Mouse (Mus musculus): Measurements from ENCODE around the gene Kctd15. TPM values are rescaled to one million over a fixed set of nuclear protein-coding genes. Genes with fewer than 3 reads are reported as not detected.

Gene Kctd15
- polyA plus RNA-seq, 1 experiment from 2014 or later = 4.9 TPM

DNA sequence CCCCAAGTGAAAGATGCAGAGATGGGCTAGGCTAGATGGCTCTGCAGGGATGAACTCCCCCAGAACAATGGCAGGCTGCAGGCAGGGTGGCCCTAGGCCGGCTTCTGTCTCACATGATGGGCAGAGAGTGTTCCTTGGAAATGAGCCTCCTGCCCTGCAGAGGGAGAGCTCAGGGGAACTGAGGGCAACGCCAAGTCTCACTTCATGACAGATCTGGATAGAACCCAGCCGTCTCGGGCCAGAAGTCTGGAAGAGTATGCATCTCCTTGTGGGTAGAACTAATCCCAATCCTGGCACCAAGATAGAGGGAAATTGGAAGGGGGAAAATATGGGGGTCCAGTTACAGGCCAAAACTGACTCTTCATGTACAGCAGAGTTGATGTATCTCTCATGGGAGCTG lies 36.5 kb upstream of the Kctd15 start:
- Histone ChIP-seq H3K27me3 (replicated peaks; ENCODE audit: control insufficient read depth, insufficient read depth, low read length) (no peaks in the 10 kb centered on the region), H3K4me1 (replicated peaks; ENCODE audit: control insufficient read depth, insufficient read depth, low read length) (no peaks in the 10 kb centered on the region), H3K27ac (ENCODE audit: low read depth, low read length) (no peak overlapping the region), H3K36me3 (ENCODE audit: control insufficient read depth, insufficient read depth, low read length) (no peaks in the 10 kb centered on the region), H3K9me3 (ENCODE audit: control insufficient read depth, low read length) (no peaks in the 10 kb centered on the region), H3K9ac (ENCODE audit: low read depth, low read length) (no peak overlapping the region), H3K4me3 (ENCODE audit: low read depth, low read length) (no peak overlapping the region), H3K4me2 (no peak overlapping the region)
- WGBS = 80% methylated on average over 4 of the region's 4 CpGs
- DNase-seq (ENCODE audit: low spot score) (no peak), ATAC-seq (replicated peaks; ENCODE audit: low FRiP score) (no peak)

DNA sequence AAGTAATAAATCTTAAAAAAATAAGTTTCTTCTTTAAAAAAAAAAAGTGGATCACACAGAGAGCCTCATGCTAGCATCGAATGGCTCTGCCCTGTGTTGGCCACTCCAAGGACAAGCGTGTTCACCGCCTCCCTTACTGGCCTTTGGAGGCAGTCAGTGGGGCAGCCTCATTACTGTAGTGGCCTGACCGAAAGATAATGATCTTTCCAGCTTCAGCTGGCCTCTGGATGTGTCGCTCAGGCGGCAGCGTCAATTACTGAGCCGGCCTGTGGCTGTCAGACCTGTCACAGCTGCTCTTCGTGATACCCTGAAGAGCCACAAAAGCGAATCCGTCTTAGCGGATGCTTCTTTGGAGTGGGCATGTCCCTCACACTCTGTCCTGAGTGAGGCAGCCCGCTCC lies 33.6 kb upstream of the Kctd15 start:
- H3K36me3 ChIP-seq (ENCODE audit: control insufficient read depth, insufficient read depth, low read length) = no peaks in the 10 kb centered on the region
- no peaks in the 10 kb centered on the region for H3K9me3 ChIP-seq (ENCODE audit: control insufficient read depth, low read length)
- no peak for ATAC-seq (replicated peaks; ENCODE audit: low FRiP score)
- H3K27ac ChIP-seq (ENCODE audit: low read depth, low read length) = no peak overlapping the region
- no peaks in the 10 kb centered on the region for H3K4me1 ChIP-seq (replicated peaks; ENCODE audit: control insufficient read depth, insufficient read depth, low read length)
- no peak for DNase-seq (ENCODE audit: low spot score)
- H3K4me2 ChIP-seq = no peak overlapping the region
- H3K9ac ChIP-seq (ENCODE audit: low read depth, low read length) = no peak overlapping the region
- H3K27me3 ChIP-seq (replicated peaks; ENCODE audit: control insufficient read depth, insufficient read depth, low read length) = no peaks in the 10 kb centered on the region
- 59% methylated on average over 13 of the region's 13 CpGs for WGBS
- no peak overlapping the region for H3K4me3 ChIP-seq (ENCODE audit: low read depth, low read length)

GRCm38 (mm10) chr7:34689028-34689427 lies 32.5 kb upstream of the Kctd15 start:
- no peak overlapping the region for H3K9ac ChIP-seq (ENCODE audit: low read depth, low read length)
- ATAC-seq (replicated peaks; ENCODE audit: low FRiP score) = no peak
- 17% methylated on average over 6 of the region's 6 CpGs for WGBS
- no peaks in the 10 kb centered on the region for H3K36me3 ChIP-seq (ENCODE audit: control insufficient read depth, insufficient read depth, low read length)
- no peaks in the 10 kb centered on the region for H3K27me3 ChIP-seq (replicated peaks; ENCODE audit: control insufficient read depth, insufficient read depth, low read length)
- no peaks in the 10 kb centered on the region for H3K9me3 ChIP-seq (ENCODE audit: control insufficient read depth, low read length)
- H3K4me3 ChIP-seq (ENCODE audit: low read depth, low read length) = no peak overlapping the region
- H3K27ac ChIP-seq (ENCODE audit: low read depth, low read length) = no peak overlapping the region
- no peak overlapping the region for H3K4me2 ChIP-seq
- H3K4me1 ChIP-seq (replicated peaks; ENCODE audit: control insufficient read depth, insufficient read depth, low read length) = no peaks in the 10 kb centered on the region
- no peak for DNase-seq (ENCODE audit: low spot score)

DNA sequence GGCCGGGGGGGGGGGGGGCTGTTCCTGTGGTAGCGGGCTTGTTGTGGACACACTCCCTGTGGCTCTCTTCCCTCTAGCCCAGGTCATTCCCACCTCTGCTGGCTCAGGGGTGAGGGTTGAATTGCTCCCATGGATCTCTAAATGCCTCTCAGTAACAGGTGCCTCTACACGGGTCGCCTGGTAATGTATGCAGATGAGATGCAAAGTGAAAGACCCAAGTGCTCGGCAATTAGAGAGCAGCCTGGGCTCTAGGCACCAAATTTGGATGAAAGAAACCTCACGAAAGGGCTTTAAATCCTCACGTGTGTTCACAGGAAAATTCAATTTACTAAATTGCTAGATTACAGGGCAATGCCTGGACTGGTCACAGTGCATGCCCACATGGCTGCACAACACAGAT lies 29.3 kb upstream of the Kctd15 start:
- Histone ChIP-seq H3K4me1 (replicated peaks; ENCODE audit: control insufficient read depth, insufficient read depth, low read length) (no peaks in the 10 kb centered on the region), H3K4me3 (ENCODE audit: low read depth, low read length) (no peak overlapping the region), H3K9me3 (ENCODE audit: control insufficient read depth, low read length) (no peaks in the 10 kb centered on the region), H3K27me3 (replicated peaks; ENCODE audit: control insufficient read depth, insufficient read depth, low read length) (no peaks in the 10 kb centered on the region), H3K36me3 (ENCODE audit: control insufficient read depth, insufficient read depth, low read length) (no peaks in the 10 kb centered on the region), H3K4me2 (no peak overlapping the region), H3K9ac (ENCODE audit: low read depth, low read length) (no peak overlapping the region), H3K27ac (ENCODE audit: low read depth, low read length) (no peak overlapping the region)
- ATAC-seq (replicated peaks; ENCODE audit: low FRiP score) = no peak
- DNase-seq (ENCODE audit: low spot score) = no peak
- WGBS = 37% methylated on average over 7 of the region's 7 CpGs

GRCm38 (mm10) chr7:34685176-34685575 lies 28.6 kb upstream of the Kctd15 start:
- Histone ChIP-seq H3K4me1 (replicated peaks; ENCODE audit: control insufficient read depth, insufficient read depth, low read length) (no peaks in the 10 kb centered on the region), H3K9me3 (ENCODE audit: control insufficient read depth, low read length) (no peaks in the 10 kb centered on the region), H3K27ac (ENCODE audit: low read depth, low read length) (no peak overlapping the region), H3K27me3 (replicated peaks; ENCODE audit: control insufficient read depth, insufficient read depth, low read length) (no peaks in the 10 kb centered on the region), H3K4me3 (ENCODE audit: low read depth, low read length) (no peak overlapping the region), H3K36me3 (ENCODE audit: control insufficient read depth, insufficient read depth, low read length) (no peaks in the 10 kb centered on the region), H3K4me2 (no peak overlapping the region), H3K9ac (ENCODE audit: low read depth, low read length) (no peak overlapping the region)
- ATAC-seq (replicated peaks; ENCODE audit: low FRiP score) = no peak
- WGBS = 59% methylated on average over 4 of the region's 4 CpGs
- DNase-seq (ENCODE audit: low spot score) = no peak

DNA sequence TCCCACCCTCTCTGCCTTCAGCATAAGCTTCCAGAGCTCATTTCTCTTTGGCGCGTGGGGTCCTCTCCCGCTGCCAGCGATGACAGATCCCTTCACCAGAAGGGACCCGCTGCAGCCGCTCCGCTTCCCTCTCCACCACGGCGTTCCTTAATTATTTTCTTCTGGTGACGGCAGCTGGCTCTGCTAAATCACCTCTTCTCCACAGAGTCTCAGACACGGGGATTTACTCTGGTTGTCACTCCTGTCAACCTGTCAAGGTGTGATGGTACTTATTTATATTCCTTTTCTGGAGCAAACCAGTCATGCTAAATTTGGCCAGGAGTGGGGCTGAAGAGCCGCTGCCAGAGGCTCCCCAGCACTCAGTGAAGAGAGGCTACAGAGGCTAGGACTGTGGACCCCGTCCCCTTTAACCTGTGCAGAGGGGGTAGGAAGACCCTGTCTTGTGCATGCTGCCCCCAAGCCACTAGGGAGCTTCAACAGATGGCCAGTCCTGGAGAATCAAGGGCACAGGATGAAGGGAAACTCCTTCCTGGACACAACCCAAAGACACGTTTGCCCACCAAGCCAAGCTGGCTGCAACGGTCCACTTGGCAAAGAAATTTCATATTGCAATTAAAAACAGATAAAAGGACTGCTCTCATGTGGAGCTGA lies 24.4 kb upstream of the Kctd15 start:
- Histone ChIP-seq H3K4me2 (no peak overlapping the region), H3K27ac (ENCODE audit: low read depth, low read length) (no peak overlapping the region), H3K4me3 (ENCODE audit: low read depth, low read length) (no peak overlapping the region), H3K9ac (ENCODE audit: low read depth, low read length) (no peak overlapping the region), H3K36me3 (ENCODE audit: control insufficient read depth, insufficient read depth, low read length) (no peaks in the 10 kb centered on the region), H3K4me1 (replicated peaks; ENCODE audit: control insufficient read depth, insufficient read depth, low read length) (no peaks in the 10 kb centered on the region), H3K9me3 (ENCODE audit: control insufficient read depth, low read length) (no peaks in the 10 kb centered on the region), H3K27me3 (replicated peaks; ENCODE audit: control insufficient read depth, insufficient read depth, low read length) (peaks cover 2% of the 10 kb centered on the region)
- no peak for ATAC-seq (replicated peaks; ENCODE audit: low FRiP score)
- DNase-seq (ENCODE audit: low spot score) = no peak
- 53% methylated on average over 15 of the region's 15 CpGs for WGBS

DNA sequence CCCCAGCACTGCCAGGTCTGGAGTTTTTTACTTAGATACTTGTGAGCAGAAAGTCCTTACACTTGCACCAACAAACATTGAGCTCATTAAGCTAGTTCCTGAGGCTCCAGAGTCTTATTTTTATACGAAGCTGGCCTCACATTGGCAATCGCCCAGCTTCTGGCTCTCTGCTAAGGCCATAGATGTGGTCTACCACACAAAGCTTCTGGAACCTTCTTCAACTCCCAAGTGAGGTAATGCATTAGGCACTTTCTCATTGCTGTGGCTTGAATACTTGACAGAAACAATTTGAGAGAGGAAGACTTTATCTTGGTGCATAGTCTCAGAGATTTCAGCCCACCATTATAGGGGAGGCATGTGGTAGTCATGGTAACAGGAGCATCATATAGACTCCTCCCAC lies 23.4 kb upstream of the Kctd15 start:
- no peak overlapping the region for H3K4me2 ChIP-seq
- no peaks in the 10 kb centered on the region for H3K36me3 ChIP-seq (ENCODE audit: control insufficient read depth, insufficient read depth, low read length)
- no peak overlapping the region for H3K27ac ChIP-seq (ENCODE audit: low read depth, low read length)
- DNase-seq (ENCODE audit: low spot score) = no peak
- H3K27me3 ChIP-seq (replicated peaks; ENCODE audit: control insufficient read depth, insufficient read depth, low read length) = peaks cover 13% of the 10 kb centered on the region
- ATAC-seq (replicated peaks; ENCODE audit: low FRiP score) = no peak
- no peak overlapping the region for H3K4me3 ChIP-seq (ENCODE audit: low read depth, low read length)
- no peaks in the 10 kb centered on the region for H3K4me1 ChIP-seq (replicated peaks; ENCODE audit: control insufficient read depth, insufficient read depth, low read length)
- no peaks in the 10 kb centered on the region for H3K9me3 ChIP-seq (ENCODE audit: control insufficient read depth, low read length)
- WGBS = 75% methylated on average over 2 of the region's 2 CpGs
- no peak overlapping the region for H3K9ac ChIP-seq (ENCODE audit: low read depth, low read length)

DNA sequence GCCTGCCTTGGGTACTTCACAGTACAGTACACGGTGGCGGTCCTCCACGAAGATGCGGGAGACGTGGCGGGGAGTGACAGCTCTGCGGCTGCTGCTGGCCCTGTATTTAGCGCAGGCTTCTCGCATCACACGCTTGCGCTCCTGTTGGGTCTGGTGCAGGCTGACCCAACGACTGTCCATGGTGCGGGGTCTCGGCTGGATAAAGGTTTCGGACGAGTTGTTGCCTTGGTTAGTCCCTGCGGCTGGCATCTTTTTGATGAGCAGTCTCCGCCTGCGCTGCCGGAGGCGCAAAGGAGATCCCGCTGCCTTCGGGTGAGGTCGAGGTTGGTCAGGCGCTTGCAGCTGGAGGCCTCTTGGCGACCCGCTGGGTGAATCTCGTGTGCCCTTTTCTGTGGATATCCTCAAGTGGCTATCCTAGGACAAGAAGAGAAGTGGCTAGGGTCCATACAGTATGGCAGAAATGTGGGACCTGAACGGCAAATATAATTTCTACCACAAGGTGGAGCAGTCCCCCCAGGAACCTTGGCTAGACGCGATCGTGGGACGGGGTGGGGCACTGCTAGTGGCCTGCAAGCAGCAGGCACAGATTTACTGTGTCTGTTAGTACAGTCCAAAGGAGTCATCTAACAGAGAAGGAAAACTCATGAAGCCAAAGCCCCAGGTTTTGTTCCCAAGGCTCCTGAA lies 19.4 kb upstream of the Kctd15 start:
- no peak for ATAC-seq (replicated peaks; ENCODE audit: low FRiP score)
- Histone ChIP-seq H3K4me2 (peak overlapping the region; percentile 31; the same call in 1 of the 2 replicates), H3K9ac (ENCODE audit: low read depth, low read length) (no peak overlapping the region), H3K27ac (ENCODE audit: low read depth, low read length) (no peak overlapping the region), H3K4me3 (ENCODE audit: low read depth, low read length) (no peak overlapping the region), H3K4me1 (replicated peaks; ENCODE audit: control insufficient read depth, insufficient read depth, low read length) (no peaks in the 10 kb centered on the region), H3K36me3 (ENCODE audit: control insufficient read depth, insufficient read depth, low read length) (no peaks in the 10 kb centered on the region), H3K27me3 (replicated peaks; ENCODE audit: control insufficient read depth, insufficient read depth, low read length) (peaks cover 34% of the 10 kb centered on the region), H3K9me3 (ENCODE audit: control insufficient read depth, low read length) (no peaks in the 10 kb centered on the region)
- DNase-seq (ENCODE audit: low spot score) = peak; percentile 52
- WGBS = 11% methylated on average over 33 of the region's 33 CpGs

Data from liver, embryonic 11.5 days (tissue).